Mouse (Mus musculus) small intestine, adult 2 months (tissue): ENCODE measurements around the gene Sh3tc1. TPM values are rescaled to one million over a fixed set of nuclear protein-coding genes. Genes with fewer than 3 reads are reported as not detected.

ENCODE experiments used
- H3K27ac ChIP-seq: fragments of 200-500 bp; 2 replicates; pipeline ENCODE4 v1.5.1; 2012; ENCODE audit warnings: low read depth, low read length, control low read depth, inconsistent platforms; ENCODE audit not compliant: insufficient read depth
- H3K27me3 ChIP-seq: fragments of 200-500 bp; 2 replicates; pipeline ENCODE4 v1.6.1; 2012; ENCODE audit warnings: mild to moderate bottlenecking, moderate library complexity, low read length, inconsistent platforms; ENCODE audit not compliant: control insufficient read depth, insufficient read depth
- H3K36me3 ChIP-seq: fragments of 200-500 bp; 2 replicates; pipeline ENCODE4 v1.6.1; 2012; ENCODE audit warnings: mild to moderate bottlenecking, low read length, control low read depth, inconsistent platforms; ENCODE audit not compliant: control insufficient read depth, insufficient read depth
- H3K4me1 ChIP-seq: fragments of 200-500 bp; 2 replicates; pipeline ENCODE4 v1.6.1; 2012; ENCODE audit warnings: low read length, inconsistent platforms, mixed read lengths; ENCODE audit not compliant: control insufficient read depth, insufficient read depth, insufficient read length
- H3K4me3 ChIP-seq: fragments of 200-500 bp; 2 replicates; pipeline ENCODE4 v1.5.1; 2012; ENCODE audit warnings: low read depth, mild to moderate bottlenecking, control low read depth, inconsistent platforms, low read length, moderate library complexity
- CTCF ChIP-seq: fragments of 200-500 bp; IDR thresholded peaks from 2 replicates; pipeline ENCODE4 v1.5.1; 2012; ENCODE audit warnings: low read depth, mild to moderate bottlenecking, control low read depth, inconsistent platforms, low read length, moderate library complexity, mixed read lengths; ENCODE audit not compliant: insufficient replicate concordance, insufficient read length; ENCODE audit errors: extremely low read depth
- POLR2A ChIP-seq: fragments of 200-500 bp; IDR thresholded peaks from 2 replicates; pipeline ENCODE4 v1.6.1; 2012; ENCODE audit warnings: low read depth, mild to moderate bottlenecking, control low read depth, inconsistent platforms, low read length, moderate library complexity
- WGBS: fragments of 180-500 bp; shearing (Covaris S2); methylation state at CpG from one replicate; pipeline ENCODE4 v1.1.7; 2018; 5-methylcytosine and 5-hydroxymethylcytosine counted together
- polyA plus RNA-seq: library from polyadenylated mRNA; depleted of rRNA; stranded (reverse); fragments of >200 nt; gene quantifications from 2 replicates; pipeline ENCODE4 v1.2.3, GENCODE M21; 2012

Gene Sh3tc1
- polyA plus RNA-seq, 1 experiment: 7.7 TPM

- H3K27me3 ChIP-seq: peaks cover 4% of the 10 kb centered on the region; the same call in 1 of the 2 replicates
- 20% methylated on average over 5 of the region's 5 CpGs for WGBS
- H3K27ac ChIP-seq: no peak overlapping the region
- peaks cover 7% of the 10 kb centered on the region for H3K4me1 ChIP-seq
- H3K36me3 ChIP-seq: no peaks in the 10 kb centered on the region
- no peak overlapping the region for H3K4me3 ChIP-seq
- TF ChIP-seq CTCF (peak; percentile 89; the same call in 1 of the 2 replicates), POLR2A (no peak)
These were observed 15.4 kb upstream of the Sh3tc1 start for GRCm38 (mm10) chr5:35755131-35755733.

GRCm38 (mm10) chr5:35751016-35751415, 11.2 kb upstream of the Sh3tc1 start:
- H3K27me3 ChIP-seq: no peaks in the 10 kb centered on the region
- H3K4me1 ChIP-seq: no peaks in the 10 kb centered on the region
- TF ChIP-seq POLR2A (no peak), CTCF (no peak)
- no peaks in the 10 kb centered on the region for H3K36me3 ChIP-seq
- no peak overlapping the region for H3K27ac ChIP-seq
- WGBS: 72% methylated on average over 7 of the region's 7 CpGs
- H3K4me3 ChIP-seq: no peak overlapping the region

- H3K4me1 ChIP-seq: no peaks in the 10 kb centered on the region
- no peak overlapping the region for H3K27ac ChIP-seq
- TF ChIP-seq POLR2A (no peak), CTCF (no peak)
- no peaks in the 10 kb centered on the region for H3K27me3 ChIP-seq
- no peaks in the 10 kb centered on the region for H3K36me3 ChIP-seq
- 83% methylated on average over 1 of the region's 1 CpGs for WGBS
- H3K4me3 ChIP-seq: no peak overlapping the region
These were observed 10.2 kb upstream of the Sh3tc1 start for GRCm38 (mm10) chr5:35750026-35750425.

GRCm38 (mm10) chr5:35749416-35749815, 9.6 kb upstream of the Sh3tc1 start:
- H3K36me3 ChIP-seq: no peaks in the 10 kb centered on the region
- 62% methylated on average over 3 of the region's 3 CpGs for WGBS
- TF ChIP-seq CTCF: no peak
- no peak for TF ChIP-seq POLR2A
- no peak overlapping the region for H3K4me3 ChIP-seq
- H3K27ac ChIP-seq: no peak overlapping the region
- H3K4me1 ChIP-seq: no peaks in the 10 kb centered on the region
- H3K27me3 ChIP-seq: no peaks in the 10 kb centered on the region

- peaks cover 7% of the 10 kb centered on the region; the same call in 1 of the 2 replicates for H3K4me1 ChIP-seq
- H3K36me3 ChIP-seq: no peaks in the 10 kb centered on the region
- 21% methylated on average over 4 of the region's 4 CpGs for WGBS
- H3K27ac ChIP-seq: no peak overlapping the region
- no peaks in the 10 kb centered on the region for H3K27me3 ChIP-seq
- no peak overlapping the region for H3K4me3 ChIP-seq
- TF ChIP-seq POLR2A (no peak), CTCF (peak; percentile 80; the same call in 1 of the 2 replicates)
These were observed 7.1 kb upstream of the Sh3tc1 start for GRCm38 (mm10) chr5:35746910-35747309.

- Histone ChIP-seq H3K36me3 (no peaks in the 10 kb centered on the region), H3K27ac (no peak overlapping the region), H3K4me1 (peaks cover 14% of the 10 kb centered on the region; the same call in 1 of the 2 replicates), H3K4me3 (no peak overlapping the region), H3K27me3 (no peaks in the 10 kb centered on the region)
- TF ChIP-seq POLR2A: no peak
- TF ChIP-seq CTCF: no peak
- WGBS: 93% methylated on average over 5 of the region's 5 CpGs
These were observed 5.6 kb upstream of the Sh3tc1 start for GRCm38 (mm10) chr5:35745406-35745805.

GRCm38 (mm10) chr5:35743990-35744722, 4.4 kb upstream of the Sh3tc1 start:
- Histone ChIP-seq H3K4me3 (no peak overlapping the region), H3K27me3 (no peaks in the 10 kb centered on the region), H3K36me3 (no peaks in the 10 kb centered on the region), H3K27ac (no peak overlapping the region), H3K4me1 (peaks cover 24% of the 10 kb centered on the region)
- TF ChIP-seq CTCF (no peak), POLR2A (no peak)
- 89% methylated on average over 7 of the region's 7 CpGs for WGBS
